ENCODE assay signal across 8 mouse cellular contexts in the genomic region with DNA sequence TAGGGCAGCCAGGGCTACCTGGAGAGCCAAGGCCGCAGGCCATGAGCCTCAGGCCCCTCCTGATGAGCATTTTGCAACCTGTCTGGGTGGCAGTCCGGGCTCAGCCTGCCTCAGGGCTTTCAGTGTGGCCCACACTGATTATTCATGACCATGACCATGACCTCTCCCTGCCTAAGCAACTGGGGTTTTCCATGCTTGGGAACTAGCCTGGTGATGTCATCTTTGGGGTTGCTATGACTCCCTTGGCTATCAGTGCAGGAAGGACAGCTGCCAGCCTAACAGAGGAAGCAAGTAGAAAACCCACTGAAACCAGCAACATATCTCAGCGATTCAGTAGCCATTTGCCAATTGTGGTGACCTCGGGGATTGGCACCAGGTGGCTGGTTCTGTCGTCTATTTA.
DNase-seq lines count a peak whose midpoint lies in the region; ATAC-seq and TF ChIP-seq lines count a peak whose summit lies in the region.

No protein-coding gene starts in this region.

- H3K9me3 ChIP-seq in hindbrain, postnatal 0 days (ENCODE audit: low read length) = no peaks in the 10 kb centered on the region
- H3K9me3 ChIP-seq in liver, embryonic 15.5 days (replicated peaks) = no peaks in the 10 kb centered on the region

- peak; percentile 82 for ATAC-seq in hindbrain, postnatal 0 days
- ATAC-seq in liver, embryonic 15.5 days (ENCODE audit: insufficient read depth) = 0 out of 2 replicates have a peak, but pooled peaks have one; percentile 25
- 0 out of 2 replicates have a peak, but pooled peaks have one; percentile 21 for ATAC-seq in neutrophil, adult 5-6 weeks (ENCODE audit: extremely low read depth, insufficient number of reproducible peaks, low FRiP score, poor library complexity, severe bottlenecking)

- H3K27ac ChIP-seq in cerebellum, adult 2 months (ENCODE audit: insufficient read depth, low read length) = peak overlapping the region; percentile 55; the same call in 1 of the 2 replicates
- H3K27ac ChIP-seq in hindbrain, postnatal 0 days = no peak overlapping the region
- no peak overlapping the region for H3K27ac ChIP-seq in liver, embryonic 15.5 days (replicated peaks)

- TF ChIP-seq CTCF in cerebellum, adult 2 months (IDR thresholded peaks at IDR 0.05; ENCODE audit: borderline replicate concordance, insufficient read depth, low read depth, low read length) = no peak
- no peak for TF ChIP-seq CTCF in hindbrain, postnatal 0 days (IDR thresholded peaks at IDR 0.05; ENCODE audit: low read depth)

- peaks cover 3% of the 10 kb centered on the region; the same call in 1 of the 2 replicates for H3K36me3 ChIP-seq in hindbrain, postnatal 0 days (ENCODE audit: insufficient read depth, low read length)
- no peaks in the 10 kb centered on the region for H3K36me3 ChIP-seq in liver, embryonic 15.5 days (replicated peaks)

- H3K4me1 ChIP-seq in cerebellum, adult 2 months (ENCODE audit: control insufficient read depth, insufficient read depth, low read length) = peaks cover 38% of the 10 kb centered on the region
- 0 out of 2 replicates have a peak, but pooled peaks cover 4% of the 10 kb centered on the region for H3K4me1 ChIP-seq in hindbrain, postnatal 0 days (ENCODE audit: insufficient read depth, low read length)
- peaks cover 3% of the 10 kb centered on the region; the same call in 1 of the 2 replicates for H3K4me1 ChIP-seq in liver, embryonic 15.5 days (replicated peaks)

- H3K4me2 ChIP-seq in hindbrain, postnatal 0 days (ENCODE audit: low read depth, low read length) = no peak overlapping the region
- no peak overlapping the region for H3K4me2 ChIP-seq in liver, embryonic 15.5 days

- H3K4me3 ChIP-seq in cerebellum, adult 2 months (replicated peaks; ENCODE audit: insufficient read depth, low read depth, low read length) = no peak overlapping the region
- no peak overlapping the region for H3K4me3 ChIP-seq in hindbrain, postnatal 0 days (ENCODE audit: low read length)
- H3K4me3 ChIP-seq in liver, embryonic 15.5 days (replicated peaks) = no peak overlapping the region

- WGBS in cerebellum, adult 2 months = 12% methylated on average over 5 of the region's 5 CpGs
- 30% methylated on average over 5 of the region's 5 CpGs for WGBS in hindbrain, postnatal 0 days
- 34% methylated on average over 5 of the region's 5 CpGs for WGBS in liver, embryonic 15.5 days (ENCODE audit: insufficient replicate concordance)

- peak; percentile 52 to 73 for DNase-seq in cerebellum, adult 2 months
- DNase-seq in cerebellum, postnatal 4 days (ENCODE audit: low spot score in 2 of 2) = no peak
- peak; percentile 88 for DNase-seq in adrenal gland, postnatal 14 days
- peak; percentile 29 for DNase-seq in gastrocnemius, postnatal 10 days
- DNase-seq in hindbrain, postnatal 0 days (ENCODE audit: low spot score) = peak; percentile 73
- DNase-seq in thymus, postnatal 36 days = no peak

- no peak for TF ChIP-seq POLR2A in cerebellum, adult 2 months (IDR thresholded peaks at IDR 0.05; ENCODE audit: borderline replicate concordance, insufficient read depth, low read length)

- no peak overlapping the region for H3K9ac ChIP-seq in hindbrain, postnatal 0 days (replicated peaks; ENCODE audit: low read length)
- no peak overlapping the region for H3K9ac ChIP-seq in liver, embryonic 15.5 days

- H3K27me3 ChIP-seq in cerebellum, adult 2 months (ENCODE audit: control insufficient read depth, insufficient read depth, low read length) = no peaks in the 10 kb centered on the region
- no peaks in the 10 kb centered on the region for H3K27me3 ChIP-seq in hindbrain, postnatal 0 days (ENCODE audit: insufficient read depth, low read length)
- no peaks in the 10 kb centered on the region for H3K27me3 ChIP-seq in liver, embryonic 15.5 days

Comparison
In these comparisons a context has a peak if more than half of its experiments do, and no peak if none do; other contexts are left out.
1. DNase-seq: peak in cerebellum, adult 2 months (2 of 2), adrenal gland, postnatal 14 days (single experiment), gastrocnemius, postnatal 10 days (single experiment) and hindbrain, postnatal 0 days (single experiment); none in cerebellum, postnatal 4 days (0 of 2) and thymus, postnatal 36 days (0 of 2).
2. ATAC-seq: peak in every context shown above with its lines; median percentile 82 in hindbrain, postnatal 0 days; 25 in liver, embryonic 15.5 days; 21 in neutrophil, adult 5-6 weeks.